Mouse (Mus musculus): ENCODE results near the gene Crcp. TPM values are rescaled to one million over a fixed set of nuclear protein-coding genes. Genes with fewer than 3 reads are reported as not detected.
A peak's percentile ranks its signal among the peaks of the same experiment; 100 is the strongest.

Gene Crcp
- 10 to 100 TPM; 13.3 to 13.9 TPM for total RNA-seq (2021)
- long read RNA-seq, experiment 1, transcript Crcp-201 (6 exons, 1,492 nt) = major isoform, 18 of 28 reads
- long read RNA-seq, experiment 1, partial matches to known transcripts = 1 of 28 reads
- long read RNA-seq, experiment 1, other reads (novel, unspliced or antisense) = 6 of 28 reads
- long read RNA-seq, experiment 2, transcript Crcp-201 (6 exons, 1,492 nt) = major isoform, 13 of 18 reads
- long read RNA-seq, experiment 2, partial matches to known transcripts = 1 of 18 reads
- long read RNA-seq, experiment 2, other reads (novel, unspliced or antisense) = 3 of 18 reads

DNA sequence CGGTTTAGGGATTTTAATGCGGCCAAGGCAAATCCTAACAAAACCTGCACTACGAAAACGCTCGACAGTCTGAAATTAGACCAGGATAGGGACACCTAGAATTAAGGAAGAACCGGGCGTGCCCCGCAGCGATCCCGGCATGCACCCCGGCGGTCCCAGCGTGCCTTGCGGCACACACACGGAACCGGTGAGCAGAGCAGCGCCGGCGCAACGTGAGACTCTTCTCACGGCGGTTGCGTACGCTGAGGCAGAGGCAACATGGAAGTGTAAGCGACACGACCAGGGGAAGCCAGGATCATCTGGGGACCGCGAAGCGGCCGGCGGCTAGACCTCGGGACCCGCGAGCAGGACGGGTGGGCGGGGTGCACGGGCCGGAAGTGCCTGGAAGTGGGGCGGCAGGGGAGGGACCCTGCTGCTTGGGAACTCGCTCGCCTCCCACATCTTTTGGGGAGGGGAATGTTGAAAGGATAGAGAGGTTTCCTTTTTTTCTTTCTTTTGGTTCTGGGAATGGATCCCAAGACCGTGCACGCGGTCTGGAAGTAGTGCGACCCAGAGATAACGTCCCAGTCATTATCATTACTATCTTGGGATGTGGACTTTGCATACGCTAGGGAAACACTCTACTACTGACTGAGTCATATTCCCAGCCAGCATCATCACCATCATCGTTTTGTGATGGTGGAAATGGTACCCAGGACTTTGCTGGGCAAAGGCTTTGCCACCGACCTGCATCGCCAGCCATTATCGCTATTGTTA, at the start of gene Crcp, which contains the start of gene Asl:
TSS of gene Crcp (plus strand) at position 149 of the 756 bp plus-strand sequence.
TSS of gene Asl (minus strand) at position 106 of the 756 bp plus-strand sequence.
- DNase-seq = peak; percentile 79

GRCm38 (mm10) chr5:129980216-129980615, 48.9 kb upstream of the Crcp start:
- DNase-seq = no peak

- no peak for DNase-seq
These were observed 39.7 kb upstream of the Crcp start for GRCm38 (mm10) chr5:129989376-129989775.

DNA sequence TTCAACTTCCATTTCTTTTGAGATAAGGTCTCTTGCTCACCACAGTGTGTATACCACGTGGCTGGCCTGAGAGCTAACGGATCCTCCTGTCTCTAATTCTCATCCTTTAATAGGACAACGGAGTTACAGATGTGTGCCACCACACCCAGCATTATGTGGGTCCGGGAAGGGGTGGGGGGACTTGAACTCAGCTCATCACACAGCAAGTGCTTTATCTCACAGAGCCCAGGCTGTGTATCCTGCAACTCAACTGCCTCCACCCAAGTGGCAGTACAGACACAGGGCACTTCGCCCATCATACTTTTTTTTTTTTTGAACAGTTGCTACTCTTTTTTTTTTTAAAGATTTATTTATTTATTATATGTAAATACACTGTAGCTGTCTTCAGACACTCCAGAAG, 37.2 kb upstream of the Crcp start:
- no peak for DNase-seq

GRCm38 (mm10) chr5:129993374-129993773, 35.7 kb upstream of the Crcp start:
- DNase-seq = no peak

GRCm38 (mm10) chr5:129994989-129995388, 34.1 kb upstream of the Crcp start:
- no peak for DNase-seq

- DNase-seq = no peak
These were observed 31.4 kb upstream of the Crcp start for GRCm38 (mm10) chr5:129997700-129998099.

GRCm38 (mm10) chr5:129999097-129999496, 30.0 kb upstream of the Crcp start:
- DNase-seq = no peak

DNA sequence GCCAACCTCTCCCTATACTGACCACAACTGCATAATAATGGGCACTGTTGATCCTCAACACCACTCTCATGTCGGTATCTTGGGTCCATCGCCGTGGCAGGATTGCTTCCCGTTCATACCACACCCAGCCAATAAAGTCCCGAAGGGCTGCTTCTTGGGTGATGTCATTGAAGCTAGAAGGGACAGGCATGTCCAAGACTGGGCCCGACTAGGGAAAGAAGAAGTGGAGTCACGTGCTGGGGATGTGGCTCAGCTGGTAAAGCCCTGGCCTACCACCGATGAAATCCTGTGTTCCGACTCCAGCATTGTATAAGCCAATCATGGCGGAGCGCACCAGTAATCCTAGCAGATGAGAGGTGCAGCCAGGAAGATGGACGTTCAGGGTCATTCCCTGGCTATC, 28.4 kb upstream of the Crcp start:
- DNase-seq = no peak

GRCm38 (mm10) chr5:130001356-130001987, 27.6 kb upstream of the Crcp start:
- DNase-seq = no peak

DNA sequence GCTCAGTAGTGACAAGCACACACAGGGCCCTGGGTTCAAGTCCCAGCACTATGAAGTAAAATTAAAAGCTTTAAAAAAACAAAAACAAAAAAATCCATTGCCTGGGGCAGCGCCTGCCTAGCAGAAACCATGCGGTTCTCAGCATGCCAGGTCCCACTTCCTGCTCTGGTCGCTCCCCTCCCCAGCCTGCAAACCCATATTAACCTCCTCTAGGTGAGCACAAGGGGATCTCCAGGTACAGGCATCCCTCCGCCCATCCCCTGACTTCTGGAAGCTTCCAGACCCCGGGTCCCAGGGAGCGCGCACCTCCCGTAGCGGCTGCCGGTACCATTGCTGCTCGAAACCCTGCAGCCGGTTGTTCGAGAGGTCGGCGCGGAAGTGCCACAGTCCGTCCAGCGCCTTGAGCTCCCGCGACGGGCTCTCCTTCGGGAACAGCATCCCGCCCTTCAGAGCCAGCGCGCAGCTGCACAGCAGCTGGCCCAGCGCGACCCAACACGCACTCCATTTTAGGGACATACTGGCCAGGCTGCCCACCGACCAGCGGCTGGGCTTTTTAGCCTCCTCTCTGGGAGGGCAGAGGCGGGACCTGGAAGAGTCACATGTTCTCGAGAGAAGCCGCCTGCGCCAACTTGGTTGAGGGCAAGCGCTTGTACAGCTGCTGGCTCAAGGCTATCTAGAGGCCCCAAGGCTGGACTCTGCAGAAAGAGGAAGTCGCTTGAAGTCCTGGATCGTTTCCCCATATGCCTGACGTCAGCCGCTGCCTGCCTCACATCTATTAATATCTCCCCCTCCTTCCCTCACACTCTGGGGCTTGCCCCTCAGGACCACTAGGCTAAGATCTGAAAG, 26.6 kb upstream of the Crcp start, which contains the start of gene Gusb:
TSS of gene Gusb (minus strand) at position 749 of the 846 bp plus-strand sequence.
- DNase-seq = peak; percentile 85

DNA sequence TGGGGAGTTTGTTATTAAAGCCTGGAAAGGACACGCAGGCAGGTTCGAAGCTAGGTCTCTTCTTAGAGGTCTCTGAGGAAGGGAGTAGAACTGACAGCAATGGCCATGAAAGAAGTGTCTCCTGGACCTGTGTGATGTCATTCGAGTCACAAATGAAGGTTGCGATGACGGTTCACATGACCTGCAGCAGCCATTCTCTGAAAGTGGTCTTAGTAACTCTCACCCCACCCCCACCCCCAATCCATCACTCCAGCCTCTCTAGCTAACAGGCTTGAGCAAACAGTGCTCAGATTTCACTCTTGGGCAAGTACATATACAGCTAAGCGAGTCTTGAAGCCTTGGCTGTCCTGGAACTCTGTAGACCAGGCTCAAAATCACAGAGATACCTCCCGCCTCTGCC, 25.9 kb upstream of the Crcp start:
- no peak for DNase-seq

- no peak for DNase-seq
These were observed 21.7 kb upstream of the Crcp start for GRCm38 (mm10) chr5:130007344-130007743.

GRCm38 (mm10) chr5:130008034-130008590, 21.0 kb upstream of the Crcp start:
- no peak for DNase-seq

DNA sequence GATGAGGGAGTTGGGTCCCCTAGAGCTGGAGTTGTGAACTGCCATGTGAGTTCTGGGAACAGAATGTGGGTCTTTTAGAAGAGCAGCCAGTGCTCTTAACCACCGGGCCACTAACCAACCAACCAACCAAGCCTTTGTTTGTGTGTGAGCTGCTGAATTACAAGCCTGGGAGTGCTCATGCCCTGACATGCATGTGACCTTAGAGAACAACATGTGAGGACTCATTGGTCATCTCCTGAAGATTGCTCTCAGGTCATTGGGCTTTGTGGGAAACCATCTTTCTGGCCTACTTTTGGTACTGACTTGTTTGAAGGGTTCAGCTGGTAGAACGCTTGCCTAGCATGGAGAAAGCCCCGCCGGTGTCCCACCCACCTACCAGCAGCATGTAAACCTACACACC, 19.3 kb upstream of the Crcp start:
- DNase-seq = no peak

DNA sequence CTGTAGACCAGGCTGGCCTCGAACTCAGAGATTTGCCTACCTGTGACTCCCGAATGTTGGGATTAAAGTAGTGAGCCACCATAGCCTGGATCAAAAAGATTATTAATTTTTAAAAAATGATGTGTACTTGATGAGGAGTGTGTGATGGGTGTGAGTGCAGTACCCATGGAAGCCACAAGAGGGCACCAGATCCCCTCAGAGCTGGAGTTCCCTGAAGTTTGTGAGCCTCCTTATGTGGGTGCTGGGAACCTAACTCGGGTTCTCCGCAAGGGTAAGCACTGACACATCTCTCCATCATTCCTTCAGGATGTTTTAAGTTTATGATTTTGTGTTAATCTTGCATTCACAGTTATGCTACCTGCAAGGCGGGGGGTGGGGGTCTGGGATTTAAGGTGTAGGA, 18.1 kb upstream of the Crcp start:
- DNase-seq = no peak

- DNase-seq = no peak
These were observed 14.0 kb upstream of the Crcp start for GRCm38 (mm10) chr5:130015104-130015503.

GRCm38 (mm10) chr5:130019461-130019860, 9.6 kb upstream of the Crcp start:
- no peak for DNase-seq

DNA sequence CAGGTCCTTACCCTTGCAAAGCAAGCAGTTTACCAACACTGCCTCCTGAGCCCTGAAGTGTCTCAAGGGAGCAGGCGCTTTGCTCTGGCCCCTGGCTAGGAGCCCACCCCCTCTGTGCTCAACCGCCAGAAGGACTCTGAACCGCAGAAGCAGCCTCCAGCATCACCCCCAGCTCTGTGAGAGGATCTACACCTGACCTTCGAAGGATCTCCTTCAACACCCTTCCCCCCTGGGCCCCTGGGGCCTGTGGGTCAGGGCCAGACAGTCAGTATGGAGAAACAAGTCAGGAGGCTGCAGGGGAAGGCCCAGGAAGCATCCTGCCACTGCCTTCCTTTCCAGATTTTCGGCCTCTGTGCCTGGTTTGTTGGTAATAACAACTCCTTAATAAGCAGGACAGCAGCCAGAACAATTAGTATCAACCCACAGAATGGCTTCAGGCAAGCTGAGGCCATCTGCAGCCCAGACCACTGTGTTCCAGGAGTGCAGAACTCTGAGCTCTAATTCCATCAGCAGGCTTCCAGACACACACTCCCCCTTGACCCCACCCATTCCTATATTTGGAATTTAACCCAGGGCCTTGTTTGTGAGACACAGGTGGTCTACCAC, 7.6 kb upstream of the Crcp start:
- DNase-seq = no peak

DNA sequence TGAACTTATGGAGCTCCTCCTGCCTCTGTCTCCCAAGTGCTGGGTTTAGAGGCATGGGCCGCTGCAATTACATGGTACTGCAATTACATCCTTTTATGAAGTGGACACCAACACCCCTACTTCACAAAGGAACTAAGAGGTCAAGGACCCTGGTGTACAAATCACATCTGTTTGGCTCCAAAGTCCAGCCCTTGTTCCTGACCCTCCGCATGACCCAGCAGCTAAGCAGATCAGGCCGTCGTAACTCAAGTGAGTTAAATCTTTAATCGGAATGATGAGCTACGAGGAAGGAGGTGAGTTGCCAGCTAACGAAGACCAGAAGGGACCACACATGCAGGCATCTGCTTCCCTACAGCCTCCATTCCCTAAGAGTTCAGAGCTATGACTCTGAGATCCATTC, 6.7 kb upstream of the Crcp start:
- DNase-seq = no peak

DNA sequence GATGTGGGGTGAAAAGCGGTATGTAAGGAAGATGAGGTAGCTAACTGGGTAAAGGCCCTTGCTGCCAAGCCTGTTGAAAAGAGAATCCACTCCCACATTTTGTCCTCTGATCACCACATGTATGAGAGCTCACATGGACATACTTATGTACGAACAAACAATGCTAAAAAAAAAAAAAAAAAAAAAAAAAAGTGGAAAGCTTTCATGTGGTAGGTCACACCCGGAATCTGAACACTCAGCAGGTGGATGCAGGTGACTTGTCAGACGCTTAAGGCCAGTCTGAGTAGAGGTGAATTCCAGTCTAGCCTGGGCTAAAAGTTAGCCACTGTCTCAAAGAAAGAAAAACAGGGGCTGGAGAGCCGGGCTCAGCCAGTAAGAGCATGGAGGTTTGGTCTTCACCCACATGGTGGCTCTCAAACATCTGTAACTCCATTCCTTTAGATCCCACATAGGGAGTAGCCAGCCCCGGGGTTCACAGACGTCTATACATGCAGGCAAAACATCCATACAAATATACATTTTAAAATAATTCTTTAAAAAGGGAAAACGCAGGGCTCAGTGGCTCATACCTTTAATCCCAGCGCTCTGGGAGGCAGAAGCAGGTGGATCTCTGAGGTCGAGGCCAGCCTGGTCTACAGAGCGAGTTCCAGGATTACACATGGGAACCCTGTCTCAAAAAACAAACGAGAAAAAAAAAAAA, 5.9 kb upstream of the Crcp start:
- no peak for DNase-seq

Measured in gastrocnemius, postnatal 25 days (tissue).